Mouse (Mus musculus) limb, embryonic 10.5 days (tissue): ENCODE data around the gene Syndig1l. TPM values are rescaled to one million over a fixed set of nuclear protein-coding genes. Genes with fewer than 3 reads are reported as not detected.
A peak's percentile ranks its signal among the peaks of the same experiment; 100 is the strongest.

Source experiments
- DNase-seq: peaks from one replicate; pipeline ENCODE4 v3.0.0-alpha.2; 2017; ENCODE audit warnings: low spot score
- H3K27ac ChIP-seq: fragments of 300-500 bp; sonication (generic); 2 replicates; pipeline ENCODE4 v1.5.1; 2016; ENCODE audit warnings: mild to moderate bottlenecking
- H3K27me3 ChIP-seq: fragments of 300-500 bp; sonication (generic); 2 replicates; pipeline ENCODE4 v1.6.1; 2016; ENCODE audit warnings: low read depth, mild to moderate bottlenecking; ENCODE audit not compliant: poor library complexity, severe bottlenecking
- H3K36me3 ChIP-seq: fragments of 300-500 bp; sonication (generic); 2 replicates; pipeline ENCODE4 v1.6.1; 2016; ENCODE audit warnings: mild to moderate bottlenecking, moderate library complexity
- H3K4me1 ChIP-seq: fragments of 300-500 bp; sonication (generic); 2 replicates; pipeline ENCODE4 v1.6.1; 2016
- H3K4me3 ChIP-seq: fragments of 300-500 bp; sonication (generic); 2 replicates; pipeline ENCODE4 v1.5.1; 2016; ENCODE audit warnings: mild to moderate bottlenecking, moderate library complexity
- H3K9me3 ChIP-seq: fragments of 300-500 bp; sonication (generic); replicated peaks from 2 replicates; pipeline ENCODE4 v1.6.1; 2016; ENCODE audit warnings: mild to moderate bottlenecking
- WGBS: fragments of 180-500 bp; shearing (Covaris S2); methylation state at CpG from one replicate; pipeline ENCODE4 v1.1.7; 2016; 5-methylcytosine and 5-hydroxymethylcytosine counted together
- polyA plus RNA-seq: library from polyadenylated mRNA; unstranded; fragments of >200 nt; fragmentation: Nextera tagmentation; extraction: Ambion mirVana; gene quantifications from 2 replicates; pipeline ENCODE4 v1.2.1, GENCODE M21; 2016

Syndig1l gene
- polyA plus RNA-seq: 0.10 TPM in 1 of 2 replicates, not detected in the other

DNA sequence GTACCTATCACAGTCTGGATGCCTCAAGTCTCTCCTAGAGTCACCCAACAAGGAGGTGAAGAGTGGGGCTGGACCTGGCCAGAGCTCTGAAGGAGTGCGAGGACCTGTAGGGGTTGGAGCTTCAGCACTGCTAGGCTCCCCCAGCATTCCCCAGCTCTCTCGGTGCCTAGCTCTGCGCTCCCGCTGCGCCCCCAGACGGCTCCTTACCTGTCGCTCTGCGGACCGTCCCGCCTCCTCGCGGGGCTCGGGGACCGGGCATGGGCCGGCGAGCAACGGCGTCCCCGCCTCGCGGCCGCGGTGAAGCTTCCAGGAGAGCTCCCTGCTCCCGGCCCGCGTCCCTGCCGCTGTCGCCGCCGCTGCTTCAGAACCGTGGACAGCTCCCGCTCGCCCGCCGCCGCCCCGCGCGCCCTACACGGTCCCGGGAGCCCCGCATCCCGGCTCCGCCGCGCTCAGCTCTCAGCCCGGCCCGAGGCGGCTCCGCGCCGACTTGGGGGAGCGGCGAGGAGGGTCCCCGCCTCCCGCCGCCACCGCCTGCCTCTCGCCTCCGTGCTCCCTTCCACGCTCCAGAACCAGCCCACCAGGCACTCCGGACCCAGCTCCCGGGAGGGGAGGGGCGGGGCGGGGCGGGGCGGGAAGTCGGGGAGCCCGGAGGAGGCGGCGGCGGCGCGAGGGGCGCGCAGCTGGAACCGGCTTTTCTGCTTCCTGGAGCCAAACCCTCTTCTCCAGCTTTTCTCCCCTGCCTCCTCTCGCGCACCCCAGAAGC, at the start of gene Syndig1l:
TSS of gene Syndig1l (minus strand) at position 513 of the 763 bp plus-strand sequence.
- H3K27ac ChIP-seq: 0 out of 2 replicates have a peak within 1 kb of the TSS, but pooled peaks have one; percentile 27
- H3K36me3 ChIP-seq: no peaks in the 10 kb centered on the region
- H3K9me3 ChIP-seq: no peaks in the 10 kb centered on the region
- peaks cover 9% of the 10 kb centered on the region for H3K4me1 ChIP-seq
- H3K27me3 ChIP-seq: peaks cover 62% of the 10 kb centered on the region
- DNase-seq: peak; percentile 93
- under 1% methylated on average over 79 of the region's 79 CpGs for WGBS
- H3K4me3 ChIP-seq: peak within 1 kb of the TSS; percentile 61

DNA sequence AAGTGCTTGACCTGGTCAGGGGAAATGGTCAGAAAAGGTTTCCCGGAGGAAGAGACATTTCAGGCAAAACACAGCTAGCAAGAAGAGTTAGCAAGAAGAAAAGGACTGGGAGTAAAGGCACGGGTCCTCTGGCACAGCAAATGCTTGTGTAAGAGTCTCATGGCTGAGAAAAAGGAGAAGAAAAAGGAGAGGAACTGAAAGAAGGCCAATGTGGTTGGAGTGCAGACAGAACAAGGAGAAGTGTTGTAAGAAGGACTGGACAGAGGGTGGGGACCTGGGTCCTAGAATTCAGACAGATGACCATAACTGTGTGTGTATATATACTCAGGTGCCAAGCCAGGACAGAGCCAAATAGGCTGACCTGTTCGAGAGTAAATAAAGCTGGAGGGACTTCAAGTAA, 49.5 kb upstream of the Syndig1l start:
- Histone ChIP-seq H3K4me3 (no peak overlapping the region), H3K36me3 (no peaks in the 10 kb centered on the region), H3K9me3 (no peaks in the 10 kb centered on the region), H3K27me3 (no peaks in the 10 kb centered on the region), H3K27ac (no peak overlapping the region), H3K4me1 (peaks cover 17% of the 10 kb centered on the region)
- DNase-seq: no peak
- 68% methylated on average over 3 of the region's 3 CpGs for WGBS

DNA sequence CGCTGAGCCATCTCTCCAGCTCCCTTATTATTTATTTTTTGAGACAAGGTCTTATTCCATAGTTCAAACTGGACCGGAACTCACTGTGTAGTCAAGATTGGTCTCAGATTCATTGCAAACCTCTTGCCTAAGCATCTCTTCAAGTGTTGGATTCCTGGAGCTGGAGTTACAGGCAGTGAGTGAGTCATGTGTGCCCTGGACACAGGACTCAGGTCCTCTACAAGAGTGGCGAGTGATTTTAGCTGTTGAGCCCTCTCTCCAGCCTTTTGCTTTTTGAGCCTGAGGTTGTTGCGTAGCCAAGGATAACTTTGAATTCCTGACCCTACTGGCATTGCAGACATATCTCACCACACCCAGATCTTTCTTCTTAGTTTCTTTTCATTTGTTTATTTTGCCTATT, 47.1 kb upstream of the Syndig1l start:
- Histone ChIP-seq H3K36me3 (no peaks in the 10 kb centered on the region), H3K9me3 (no peaks in the 10 kb centered on the region), H3K27ac (no peak overlapping the region), H3K4me1 (0 out of 2 replicates have a peak, but pooled peaks cover under 1% of the 10 kb centered on the region), H3K27me3 (no peaks in the 10 kb centered on the region), H3K4me3 (no peak overlapping the region)
- WGBS: 67% methylated on average over 4 of the region's 4 CpGs
- no peak for DNase-seq

DNA sequence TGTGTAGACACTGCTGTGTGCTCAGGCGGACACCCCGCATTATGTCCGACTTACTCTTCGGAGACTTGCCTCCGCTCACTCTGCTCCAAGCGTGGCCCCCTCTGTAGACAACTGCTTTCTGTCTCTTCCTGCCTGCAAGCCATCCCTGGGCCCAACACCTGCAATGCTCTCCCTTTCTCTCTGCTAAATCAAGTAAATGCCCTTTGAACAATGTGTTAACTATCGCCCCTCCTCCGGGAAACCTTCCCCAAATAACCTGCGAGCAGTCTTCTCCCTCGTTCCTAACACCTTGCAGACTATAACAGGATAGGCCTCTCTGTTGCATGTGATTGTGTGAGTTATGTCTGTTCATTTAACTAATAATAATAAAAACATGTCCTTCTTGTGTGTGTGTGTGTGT, 44.9 kb upstream of the Syndig1l start:
- Histone ChIP-seq H3K27me3 (no peaks in the 10 kb centered on the region), H3K27ac (no peak overlapping the region), H3K36me3 (no peaks in the 10 kb centered on the region), H3K9me3 (no peaks in the 10 kb centered on the region), H3K4me1 (no peaks in the 10 kb centered on the region), H3K4me3 (no peak overlapping the region)
- DNase-seq: no peak
- WGBS: 83% methylated on average over 10 of the region's 10 CpGs

DNA sequence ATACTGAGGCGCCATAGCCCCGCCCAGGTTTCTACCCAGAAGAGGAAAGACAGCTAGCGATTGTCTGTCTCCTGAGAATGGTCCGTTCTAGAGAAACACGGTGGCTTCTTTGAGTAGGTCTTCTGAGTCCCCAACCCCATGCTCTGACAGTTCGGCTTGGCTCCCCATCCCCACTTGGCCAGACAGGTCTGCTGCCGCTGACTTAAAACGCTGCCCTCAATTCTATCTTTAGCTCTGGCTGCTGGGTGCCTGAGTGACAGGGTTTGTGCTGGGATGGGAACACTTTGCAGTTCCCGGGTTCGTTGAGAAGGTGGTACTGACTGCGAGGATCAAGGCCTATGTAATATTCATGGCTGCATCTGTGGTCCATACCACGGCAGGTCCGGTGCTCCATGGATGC, 34.7 kb upstream of the Syndig1l start:
- H3K27ac ChIP-seq: no peak overlapping the region
- no peaks in the 10 kb centered on the region for H3K36me3 ChIP-seq
- H3K4me3 ChIP-seq: no peak overlapping the region
- WGBS: 71% methylated on average over 13 of the region's 13 CpGs
- no peak for DNase-seq
- no peaks in the 10 kb centered on the region for H3K4me1 ChIP-seq
- H3K27me3 ChIP-seq: no peaks in the 10 kb centered on the region
- no peaks in the 10 kb centered on the region for H3K9me3 ChIP-seq

DNA sequence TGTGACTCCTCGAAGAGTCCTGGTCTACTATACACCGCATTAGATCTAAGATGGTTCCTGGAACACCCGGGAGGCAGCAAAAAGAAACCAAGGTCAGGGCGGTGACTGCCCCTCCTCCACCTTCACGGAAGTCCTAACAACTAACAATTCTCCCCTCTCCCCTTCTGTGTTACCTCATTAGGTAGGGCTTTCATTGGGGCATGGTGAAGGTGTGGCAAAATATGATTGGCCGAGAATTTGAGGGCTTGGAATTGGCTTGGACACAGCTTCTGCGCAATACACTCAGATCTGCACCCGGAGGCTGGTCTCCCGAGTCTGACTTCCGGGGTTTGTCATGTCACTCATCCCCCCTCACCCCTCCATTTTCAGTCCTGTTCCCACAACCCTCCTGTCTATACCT, 29.8 kb upstream of the Syndig1l start:
- Histone ChIP-seq H3K4me3 (no peak overlapping the region), H3K27me3 (no peaks in the 10 kb centered on the region), H3K36me3 (no peaks in the 10 kb centered on the region), H3K4me1 (peaks cover 5% of the 10 kb centered on the region; the same call in 1 of the 2 replicates), H3K9me3 (no peaks in the 10 kb centered on the region), H3K27ac (no peak overlapping the region)
- DNase-seq: no peak
- 92% methylated on average over 10 of the region's 10 CpGs for WGBS

DNA sequence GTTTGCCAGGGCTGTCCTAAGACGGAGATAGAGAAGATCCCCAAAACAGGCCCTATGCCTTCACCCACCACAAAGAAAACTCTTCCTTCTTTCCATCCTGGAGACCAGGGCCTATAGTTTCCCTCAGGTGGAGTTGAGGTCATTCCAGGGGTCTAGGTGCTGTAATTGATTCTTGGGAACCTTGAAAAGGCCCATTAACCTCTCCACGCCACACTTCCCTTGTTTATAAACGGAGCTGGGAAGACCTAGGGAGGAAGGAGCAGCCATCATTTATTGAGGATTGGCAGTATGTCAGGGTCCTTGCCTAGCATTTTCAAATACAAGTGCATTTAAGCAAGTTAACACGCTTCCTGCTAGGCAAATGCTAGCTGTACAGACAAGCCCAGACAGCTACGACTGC, 28.8 kb upstream of the Syndig1l start:
- Histone ChIP-seq H3K4me3 (no peak overlapping the region), H3K4me1 (peaks cover 5% of the 10 kb centered on the region; the same call in 1 of the 2 replicates), H3K9me3 (no peaks in the 10 kb centered on the region), H3K36me3 (no peaks in the 10 kb centered on the region), H3K27ac (no peak overlapping the region), H3K27me3 (no peaks in the 10 kb centered on the region)
- WGBS: 57% methylated on average over 5 of the region's 5 CpGs
- no peak for DNase-seq

DNA sequence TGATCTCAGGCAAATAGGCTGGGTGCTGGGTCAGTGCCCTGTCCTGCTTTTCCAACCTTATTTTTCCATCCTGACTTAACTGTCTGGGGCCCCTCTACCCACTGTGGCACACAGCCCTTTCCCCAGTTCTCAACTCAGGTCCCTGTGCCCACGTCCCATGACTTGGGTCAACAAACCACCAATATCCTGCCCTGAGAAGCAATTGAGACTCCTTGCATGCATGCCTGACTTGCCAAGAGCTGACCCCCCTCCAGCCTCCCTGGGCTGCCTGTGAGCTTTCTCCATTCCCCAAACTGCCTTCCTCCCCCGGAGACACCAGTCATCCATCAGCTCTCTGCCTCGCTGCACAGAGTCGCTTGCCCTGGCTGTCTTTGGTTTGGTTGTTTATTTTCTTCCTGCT, 28.4 kb upstream of the Syndig1l start:
- no peak overlapping the region for H3K27ac ChIP-seq
- no peak overlapping the region for H3K4me3 ChIP-seq
- no peaks in the 10 kb centered on the region for H3K9me3 ChIP-seq
- no peaks in the 10 kb centered on the region for H3K27me3 ChIP-seq
- no peaks in the 10 kb centered on the region for H3K36me3 ChIP-seq
- H3K4me1 ChIP-seq: peaks cover 5% of the 10 kb centered on the region; the same call in 1 of the 2 replicates
- 34% methylated on average over 4 of the region's 4 CpGs for WGBS
- no peak for DNase-seq

DNA sequence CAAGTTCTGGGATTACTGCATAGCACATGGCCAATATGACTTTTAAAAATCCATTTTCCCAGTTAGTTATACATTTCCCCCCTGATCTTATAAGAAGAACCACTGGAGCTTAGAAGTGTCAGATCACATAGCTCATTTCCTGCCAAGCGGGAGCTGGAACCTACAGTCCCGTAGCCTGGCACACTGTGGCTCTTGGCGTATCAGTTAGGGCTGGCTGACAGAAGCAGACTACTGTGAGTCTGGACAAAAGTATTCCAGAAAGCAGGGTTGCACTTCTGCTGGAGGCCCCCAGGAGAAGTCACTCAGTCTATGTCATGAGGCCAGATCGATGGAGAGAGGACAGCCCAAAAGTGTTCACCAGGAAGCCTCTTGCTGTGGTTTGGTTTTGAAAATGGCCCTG, 27.8 kb upstream of the Syndig1l start:
- DNase-seq: no peak
- WGBS: 92% methylated on average over 4 of the region's 4 CpGs
- Histone ChIP-seq H3K36me3 (no peaks in the 10 kb centered on the region), H3K27ac (no peak overlapping the region), H3K9me3 (no peaks in the 10 kb centered on the region), H3K4me1 (peaks cover 5% of the 10 kb centered on the region; the same call in 1 of the 2 replicates), H3K4me3 (no peak overlapping the region), H3K27me3 (no peaks in the 10 kb centered on the region)

DNA sequence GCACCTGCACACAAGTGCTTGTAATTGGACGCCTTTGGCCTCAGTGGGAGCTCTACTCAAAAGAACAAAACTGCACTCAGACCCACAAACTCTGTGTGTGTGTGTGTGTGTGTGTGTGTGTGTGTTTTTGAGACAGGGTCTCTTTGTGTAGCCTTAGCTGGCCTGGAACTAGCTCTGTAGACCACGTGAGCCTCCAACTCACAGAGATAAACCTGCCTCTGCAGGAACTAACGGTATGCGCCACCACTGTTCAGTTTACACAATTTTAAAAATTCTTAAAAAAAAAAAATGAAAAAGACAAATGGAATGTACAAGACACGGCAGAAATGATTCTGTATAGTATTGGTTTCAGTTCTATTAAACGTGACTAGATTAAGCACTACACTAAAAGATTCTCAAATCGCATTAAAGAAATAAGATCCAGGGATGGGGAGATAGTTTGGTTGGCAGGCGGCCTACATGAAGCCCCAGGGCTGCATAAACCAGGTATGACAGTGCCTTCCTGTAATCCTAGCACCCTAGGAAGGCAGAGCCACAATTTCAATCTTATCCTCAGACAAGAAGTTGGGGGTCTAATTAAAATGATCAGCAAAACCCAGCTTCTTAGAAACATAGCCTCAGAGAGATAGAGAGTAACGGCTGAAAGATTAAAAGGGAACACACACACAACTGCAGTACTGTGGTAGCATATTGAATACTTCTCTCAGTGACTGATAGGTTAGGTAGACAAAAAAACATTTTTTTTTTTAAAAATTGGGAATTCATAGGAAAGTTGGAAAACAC, 20.0 kb upstream of the Syndig1l start:
- Histone ChIP-seq H3K36me3 (no peaks in the 10 kb centered on the region), H3K27me3 (no peaks in the 10 kb centered on the region), H3K27ac (no peak overlapping the region), H3K4me3 (no peak overlapping the region), H3K4me1 (no peaks in the 10 kb centered on the region), H3K9me3 (no peaks in the 10 kb centered on the region)
- WGBS: 92% methylated on average over 9 of the region's 9 CpGs
- no peak for DNase-seq

DNA sequence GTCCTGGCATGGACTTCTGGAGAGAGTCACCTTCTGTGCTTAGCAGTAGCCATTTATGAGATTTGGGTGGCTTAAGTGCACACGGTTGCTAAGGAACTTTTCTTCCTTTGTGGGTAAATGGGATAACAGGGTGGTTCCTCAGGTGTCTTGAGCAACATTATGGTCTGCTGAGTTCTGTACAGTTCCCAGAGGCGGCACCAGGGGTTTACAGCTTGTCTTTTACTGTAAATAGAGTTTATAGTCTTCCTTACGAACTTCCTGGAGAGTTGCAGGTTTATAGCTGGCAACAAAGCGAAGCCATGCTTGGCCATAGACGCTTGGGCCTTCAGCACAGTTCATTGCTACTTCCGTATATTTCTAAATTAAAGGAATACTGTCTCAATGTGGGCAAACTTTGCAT, 15.9 kb upstream of the Syndig1l start:
- Histone ChIP-seq H3K27ac (no peak overlapping the region), H3K4me1 (no peaks in the 10 kb centered on the region), H3K9me3 (no peaks in the 10 kb centered on the region), H3K36me3 (no peaks in the 10 kb centered on the region), H3K4me3 (no peak overlapping the region), H3K27me3 (no peaks in the 10 kb centered on the region)
- no peak for DNase-seq
- 80% methylated on average over 6 of the region's 6 CpGs for WGBS

DNA sequence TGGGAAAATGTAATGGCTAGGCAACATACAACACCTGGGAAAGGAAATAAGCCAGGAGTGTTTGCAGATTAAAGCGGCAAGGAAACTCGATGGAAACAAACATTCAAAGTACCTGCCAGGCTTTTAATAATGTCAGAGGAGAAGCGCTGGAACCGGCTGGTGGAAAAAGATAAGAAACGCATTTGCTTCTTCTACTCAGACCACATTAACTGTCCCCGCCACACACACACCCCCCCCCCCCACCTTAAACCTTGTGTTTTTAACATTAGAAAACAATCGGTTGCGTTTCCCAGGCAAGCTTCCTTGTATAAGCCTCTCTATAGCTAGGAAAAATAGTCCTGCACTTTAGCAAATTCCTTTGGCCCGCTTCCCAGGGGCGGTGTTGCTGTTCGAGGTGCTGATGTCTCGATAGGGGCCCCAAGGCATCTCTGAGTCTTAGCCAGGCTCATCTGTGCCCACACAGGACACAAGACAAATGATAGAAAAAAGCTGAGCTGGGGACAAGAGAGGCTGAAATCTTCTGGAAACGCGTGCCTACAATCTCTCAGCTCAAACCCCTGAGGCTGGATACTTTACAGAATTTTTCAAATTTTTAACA, 11.3 kb upstream of the Syndig1l start:
- Histone ChIP-seq H3K4me1 (peaks cover 9% of the 10 kb centered on the region; the same call in 1 of the 2 replicates), H3K36me3 (no peaks in the 10 kb centered on the region), H3K4me3 (no peak overlapping the region), H3K9me3 (no peaks in the 10 kb centered on the region), H3K27ac (no peak overlapping the region), H3K27me3 (no peaks in the 10 kb centered on the region)
- 32% methylated on average over 14 of the region's 14 CpGs for WGBS
- DNase-seq: peak; percentile 33

DNA sequence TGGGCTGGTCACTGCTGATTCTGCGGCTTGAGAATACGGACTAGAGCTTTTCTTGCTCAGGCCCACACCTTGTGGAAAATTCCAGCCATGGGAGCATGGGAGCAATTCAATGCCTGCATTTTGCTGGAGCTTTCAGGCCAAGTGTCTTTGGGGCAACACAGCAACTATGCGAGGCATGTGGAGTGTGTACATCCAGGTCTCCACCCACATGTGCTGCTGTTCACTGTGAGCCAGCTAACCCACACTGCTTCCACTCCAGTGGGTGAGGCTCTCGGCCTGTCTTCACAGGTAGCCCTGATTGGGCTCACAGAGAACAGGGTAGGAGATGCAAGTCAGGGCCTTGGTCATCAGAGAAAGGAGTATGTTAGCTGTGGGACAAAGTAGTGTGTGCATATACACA, 9.2 kb upstream of the Syndig1l start:
- DNase-seq: no peak
- no peaks in the 10 kb centered on the region for H3K9me3 ChIP-seq
- peaks cover 9% of the 10 kb centered on the region; the same call in 1 of the 2 replicates for H3K4me1 ChIP-seq
- no peak overlapping the region for H3K4me3 ChIP-seq
- 87% methylated on average over 4 of the region's 4 CpGs for WGBS
- H3K27me3 ChIP-seq: 0 out of 2 replicates have a peak, but pooled peaks cover under 1% of the 10 kb centered on the region
- no peaks in the 10 kb centered on the region for H3K36me3 ChIP-seq
- H3K27ac ChIP-seq: no peak overlapping the region
